Mouse (Mus musculus) gastrocnemius, postnatal 4 days (tissue): Measurements from ENCODE around the gene Agpat4. TPM values are rescaled to one million over a fixed set of nuclear protein-coding genes. Genes with fewer than 3 reads are reported as not detected.

ENCODE experiments used
- DNase-seq, 2 experiments: peaks; one replicate each; pipeline ENCODE4 v3.0.0; 2021 to 2022; ENCODE audit warnings: low spot score in 2 of 2, mixed read lengths in 2 of 2
- total RNA-seq, 2 experiments: library from RNA; stranded (reverse); gene quantifications; 2 replicates each; pipeline ENCODE4 v1.2.3; 2021

Agpat4 gene
- total RNA-seq, 2 experiments from 2014 or later, result 11.2 to 13.5 TPM

DNA sequence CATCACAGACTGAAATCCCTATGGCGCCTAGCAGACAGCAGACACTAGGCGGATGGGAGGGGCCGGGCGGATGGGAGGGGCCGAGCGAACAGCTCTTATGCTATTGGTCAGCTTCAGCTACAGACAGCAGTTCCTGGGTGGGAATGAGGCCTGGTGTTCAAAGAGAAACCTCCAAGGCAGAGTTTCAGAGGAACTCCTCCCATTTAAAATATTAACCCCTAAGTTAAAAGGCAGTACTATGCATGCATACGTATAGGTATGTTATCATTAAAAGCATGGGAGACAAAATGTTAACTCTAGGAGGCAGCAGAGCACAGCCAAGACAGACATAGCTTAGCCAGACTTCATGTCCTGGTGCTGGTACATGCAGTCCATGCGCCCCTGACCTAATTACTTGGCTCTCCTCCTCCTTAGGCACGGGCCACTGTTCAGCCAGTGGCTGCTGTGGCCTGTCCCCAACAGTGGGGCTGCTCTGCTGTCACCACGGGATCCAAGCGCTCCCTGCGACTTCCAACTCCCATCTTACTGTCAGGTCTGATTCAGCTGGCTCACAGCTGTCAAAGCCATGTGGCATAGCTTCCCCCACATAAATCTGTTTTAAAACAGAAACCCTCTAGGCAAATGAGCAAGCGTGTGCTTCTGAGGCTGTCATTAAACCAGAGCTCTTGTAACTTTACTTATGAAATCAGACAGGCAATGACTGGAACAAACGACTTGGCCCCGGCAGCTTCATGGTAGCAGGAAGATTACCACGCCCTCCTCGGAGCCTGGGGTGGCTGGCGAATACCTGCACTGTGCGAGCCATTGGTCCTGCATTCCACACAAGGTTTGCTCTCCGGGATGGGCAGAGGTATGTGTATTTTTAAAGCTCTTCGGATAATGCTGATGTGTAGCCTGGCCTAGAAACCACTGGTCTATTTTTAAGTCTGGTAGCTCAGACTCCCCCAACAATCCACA, 147.7 kb downstream of the Agpat4 start:
- peak in 1 of 2 experiments; percentile 59 for DNase-seq

DNA sequence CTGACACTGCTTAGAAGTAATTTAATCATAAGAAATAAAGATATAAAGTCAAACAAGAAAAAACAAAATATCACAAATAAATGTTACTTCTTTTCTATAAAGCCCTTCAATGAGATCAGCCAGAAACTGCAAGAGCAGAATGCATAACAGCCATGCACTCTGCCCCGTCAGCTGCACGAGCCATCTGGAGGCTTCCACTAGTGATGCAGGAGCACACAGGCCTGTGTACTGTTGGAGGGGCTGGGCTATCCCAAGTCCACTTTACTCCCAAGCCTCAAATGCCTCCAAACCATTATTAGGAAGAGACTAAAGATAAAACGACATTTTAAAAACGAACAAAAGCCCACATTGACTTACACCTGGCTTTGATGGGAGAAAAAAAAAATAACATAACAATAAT, 149.6 kb downstream of the Agpat4 start:
- no peak for DNase-seq

DNA sequence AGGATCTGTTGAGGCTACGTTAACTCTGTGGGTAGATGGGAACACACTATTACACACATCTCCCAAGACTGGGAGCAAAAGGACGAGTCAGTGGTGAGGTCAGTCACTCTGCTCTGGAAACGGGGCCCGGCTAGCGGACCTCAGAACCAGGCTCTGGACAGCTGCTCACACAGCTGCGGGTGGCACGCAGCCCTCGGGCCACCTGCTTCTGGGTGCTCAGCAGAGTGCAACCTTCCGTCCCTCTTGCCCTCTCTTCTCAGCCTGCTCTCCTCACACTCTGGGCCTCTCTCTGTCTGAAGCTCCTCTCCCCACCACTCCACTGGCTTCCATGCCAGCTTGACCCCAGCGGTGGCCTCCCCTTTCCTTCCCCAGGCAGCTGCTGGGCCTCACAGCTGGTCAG, 150.0 kb downstream of the Agpat4 start:
- DNase-seq, result peak in 1 of 2 experiments; percentile 38

Other genes with a start within 250 kb of the Agpat4 start
- gene Map3k4, start 200.1 kb downstream of the Agpat4 start, total RNA-seq, result 10 to 100 TPM; 26.1 to 32.0 TPM